Mouse (Mus musculus): ENCODE measurements at regions not wholly inside any gene's neighbourhood (a gene's known extent, or its start where the extent isn't known, plus 50 kb on each side); places are given as distances from the start of the nearest gene placed in this dataset.

DNA sequence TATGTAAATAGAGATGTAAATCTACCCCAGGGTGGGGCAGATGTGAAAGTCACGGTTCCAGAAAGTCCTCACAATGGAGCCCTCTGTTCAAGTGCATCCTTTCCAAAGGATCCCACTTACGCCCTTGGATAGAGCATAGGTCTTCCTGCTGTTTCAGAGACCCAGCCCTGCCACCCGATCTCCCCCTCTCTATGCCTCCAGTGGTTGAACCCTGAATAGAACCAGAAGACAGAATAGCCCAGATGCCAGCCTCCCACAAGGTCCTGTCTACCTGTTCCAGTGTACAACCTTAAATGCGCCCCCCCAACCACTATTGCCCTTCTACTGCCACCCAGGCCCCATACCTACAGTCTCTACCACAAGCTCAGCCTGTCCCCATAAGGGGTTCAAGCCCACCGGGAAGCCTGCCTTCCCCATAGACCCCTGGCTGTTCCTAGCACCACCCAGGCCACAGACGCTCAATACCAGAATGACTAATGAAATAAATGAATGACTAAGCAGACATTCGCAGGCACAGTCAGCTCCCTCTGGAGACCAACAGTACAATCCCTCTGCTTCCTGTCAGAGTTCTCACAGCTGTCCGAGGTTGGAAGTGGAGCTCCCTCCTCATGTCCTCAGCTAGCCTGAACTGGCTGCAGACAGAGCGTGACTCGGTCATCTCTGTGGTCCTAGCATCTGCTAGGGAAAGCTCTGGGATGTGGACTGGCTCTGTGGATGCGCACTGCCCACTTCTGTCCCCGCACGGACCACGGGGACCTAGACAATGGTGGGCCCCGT is 133.4 kb upstream of the 1600014C23Rik start:
- no peak for DNase-seq (ENCODE audit: low read depth, low spot score)

DNA sequence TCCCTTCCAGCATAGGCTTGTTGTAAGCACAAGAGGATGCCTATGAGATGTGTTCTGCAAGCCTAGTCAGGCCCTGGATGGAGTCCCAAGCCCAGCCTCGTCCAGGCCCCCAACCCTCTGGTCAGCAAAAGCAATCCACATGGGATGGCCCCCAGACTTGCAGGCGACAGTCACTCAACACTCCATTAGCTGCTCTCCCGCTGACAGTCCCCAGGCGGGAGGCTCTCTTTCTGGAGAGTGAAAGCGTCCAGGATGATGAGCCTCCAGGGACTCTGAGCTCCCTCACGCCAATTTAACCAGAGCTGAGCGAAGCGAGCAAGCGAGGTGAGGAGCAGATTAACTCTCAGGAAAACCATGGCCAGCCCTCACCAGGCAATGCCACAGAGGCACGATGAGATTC is 132.7 kb upstream of the 1600014C23Rik start:
- DNase-seq (ENCODE audit: low read depth, low spot score) = no peak

DNA sequence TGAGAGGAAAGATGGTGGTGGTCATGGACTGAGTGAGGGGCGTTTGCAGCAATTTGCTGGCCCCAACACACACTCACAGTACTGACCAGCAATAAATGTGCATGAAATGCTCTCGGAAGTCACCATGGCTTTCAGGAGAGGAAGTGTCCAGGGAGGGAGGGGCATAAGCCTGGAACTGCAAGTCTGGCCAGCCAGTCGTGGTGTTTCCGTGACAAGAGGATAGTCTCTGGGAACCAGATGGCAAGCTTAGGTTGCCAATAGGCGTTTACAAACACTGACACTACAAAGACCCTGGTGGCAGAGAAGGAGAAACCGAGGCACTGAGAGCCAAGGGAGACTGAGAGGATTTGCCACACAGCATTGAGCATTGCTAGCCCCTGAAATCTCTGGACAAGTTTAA is 132.3 kb upstream of the 1600014C23Rik start:
- DNase-seq (ENCODE audit: low read depth, low spot score) = no peak

DNA sequence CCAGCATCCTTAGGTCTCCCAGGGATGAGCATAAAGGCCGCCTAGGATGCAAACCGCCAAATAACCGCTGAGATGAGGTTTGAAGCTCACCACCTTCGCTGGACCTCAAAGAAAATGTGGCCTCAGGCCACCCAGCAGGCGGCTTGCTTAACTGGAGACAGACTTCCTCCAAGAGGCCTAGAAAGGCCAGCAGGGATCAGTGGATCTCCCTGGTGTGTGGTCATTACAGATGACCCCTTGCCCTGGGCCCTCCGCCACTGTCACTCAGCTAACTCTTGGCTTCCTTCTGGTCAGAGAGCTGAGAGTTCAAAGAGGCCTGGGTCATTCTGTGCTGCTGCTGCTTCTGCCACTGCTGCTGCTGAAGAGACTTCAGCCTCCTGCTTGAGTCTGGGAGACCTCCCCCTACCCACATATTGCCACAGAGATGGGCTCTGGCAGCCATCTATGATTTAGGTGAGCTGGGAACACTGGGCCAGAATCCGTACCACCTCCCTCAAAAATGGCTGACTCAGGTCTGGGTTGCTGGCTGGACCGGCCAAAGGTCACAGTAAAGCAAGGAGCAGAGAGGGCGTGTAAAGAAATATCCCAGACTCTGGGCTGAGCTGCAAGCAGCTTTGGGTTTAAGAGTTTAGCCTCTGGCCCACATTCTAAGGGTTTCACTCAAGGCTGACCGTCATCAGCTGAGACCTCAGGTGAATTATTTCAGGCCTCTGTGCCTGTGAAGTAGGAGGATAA is 130.0 kb upstream of the 1600014C23Rik start:
- no peak for DNase-seq (ENCODE audit: low read depth, low spot score)

DNA sequence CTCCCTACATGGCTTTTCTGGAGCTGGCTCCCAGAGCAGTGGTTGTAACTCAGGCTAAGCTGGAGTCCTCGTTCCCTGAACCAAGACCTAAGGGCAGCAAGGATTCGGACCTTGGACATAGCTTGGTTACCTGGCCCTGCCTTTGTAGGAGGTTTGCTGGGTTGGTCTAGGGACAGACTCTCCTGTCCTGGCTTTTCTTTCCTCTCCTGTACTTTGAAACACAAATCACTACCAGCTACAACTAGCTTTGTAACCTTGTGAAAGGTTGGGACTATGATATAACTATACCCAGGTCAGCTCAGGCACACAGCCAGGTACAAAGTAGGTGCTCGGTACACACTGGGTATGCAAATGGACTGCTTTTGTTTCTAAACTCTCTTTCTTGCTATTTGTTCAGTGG is 129.4 kb upstream of the 1600014C23Rik start:
- no peak for DNase-seq (ENCODE audit: low read depth, low spot score)

DNA sequence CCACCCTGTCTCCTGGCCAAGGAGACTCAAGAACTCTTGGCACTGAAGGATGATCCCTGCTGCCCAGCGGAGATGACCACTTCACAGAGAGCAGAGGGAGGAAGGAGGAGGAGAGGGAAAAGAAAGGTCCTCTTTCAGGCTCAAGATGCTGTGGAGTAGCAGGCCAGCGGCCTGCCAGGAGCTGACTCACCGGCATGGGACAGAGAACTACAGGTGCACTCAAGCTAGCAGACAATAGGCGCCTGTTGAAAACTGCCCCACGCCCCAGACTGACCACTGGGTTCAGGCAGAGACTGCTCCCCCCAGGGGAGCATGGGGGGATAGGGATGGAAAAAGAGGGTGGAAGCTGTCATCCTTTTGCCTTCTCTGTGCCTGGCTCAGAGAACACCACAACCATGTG is 125.8 kb upstream of the 1600014C23Rik start:
- no peak for DNase-seq (ENCODE audit: low read depth, low spot score)

DNA sequence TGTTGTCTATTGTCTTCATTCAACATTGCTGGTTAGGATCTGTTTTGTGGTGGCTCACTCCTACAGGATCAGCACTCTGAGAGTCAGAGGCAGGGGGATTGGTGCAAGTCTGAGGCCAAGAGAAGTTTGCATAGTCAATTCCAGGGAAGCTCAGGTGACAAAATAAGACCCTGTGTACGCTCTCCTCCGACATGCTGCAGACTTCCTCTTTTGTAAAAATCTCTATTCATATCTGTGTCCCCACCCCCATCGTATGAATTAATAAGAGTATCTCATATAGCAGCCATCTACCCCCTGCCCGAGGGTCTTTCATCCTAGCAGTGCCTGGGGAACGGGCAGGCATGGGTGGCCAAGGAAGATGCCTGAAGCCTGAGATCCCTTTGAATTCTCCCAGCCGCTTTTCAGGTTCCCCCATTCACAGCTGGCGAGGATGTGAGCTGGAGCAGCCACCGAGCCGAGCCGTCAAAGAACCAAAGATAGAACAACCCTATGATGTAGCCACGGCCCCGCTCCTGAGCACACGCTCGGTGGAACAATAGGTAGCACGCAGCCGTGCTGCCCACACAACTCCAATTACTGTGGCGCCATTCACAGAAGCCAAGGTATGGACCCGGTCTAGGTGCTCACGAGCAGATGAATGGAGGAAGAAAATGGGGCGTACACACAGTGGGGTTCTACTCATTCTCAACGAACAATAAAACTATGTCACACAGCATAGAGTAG is 120.4 kb upstream of the 1600014C23Rik start:
- no peak for DNase-seq (ENCODE audit: low read depth, low spot score)

DNA sequence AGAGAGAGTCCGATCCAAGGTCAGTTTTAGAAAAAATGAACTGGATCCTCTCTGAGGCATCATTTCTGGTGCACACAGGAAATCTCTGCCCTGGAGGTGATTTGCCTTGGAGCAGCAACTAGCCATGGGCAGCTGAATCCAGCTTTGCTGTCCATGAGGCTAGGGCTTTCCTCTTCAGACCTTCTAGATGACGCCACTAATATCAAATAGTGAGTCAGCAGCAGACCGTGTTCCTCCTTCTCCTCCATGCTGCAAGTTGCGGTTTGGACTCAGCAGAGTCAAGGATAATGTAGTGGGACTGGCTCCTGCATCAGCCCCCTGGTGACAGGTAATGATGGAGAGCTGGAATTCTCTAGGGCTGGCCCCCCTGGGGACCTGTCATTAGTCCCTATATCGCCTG is 118.8 kb upstream of the 1600014C23Rik start:
- no peak for DNase-seq (ENCODE audit: low read depth, low spot score)

DNA sequence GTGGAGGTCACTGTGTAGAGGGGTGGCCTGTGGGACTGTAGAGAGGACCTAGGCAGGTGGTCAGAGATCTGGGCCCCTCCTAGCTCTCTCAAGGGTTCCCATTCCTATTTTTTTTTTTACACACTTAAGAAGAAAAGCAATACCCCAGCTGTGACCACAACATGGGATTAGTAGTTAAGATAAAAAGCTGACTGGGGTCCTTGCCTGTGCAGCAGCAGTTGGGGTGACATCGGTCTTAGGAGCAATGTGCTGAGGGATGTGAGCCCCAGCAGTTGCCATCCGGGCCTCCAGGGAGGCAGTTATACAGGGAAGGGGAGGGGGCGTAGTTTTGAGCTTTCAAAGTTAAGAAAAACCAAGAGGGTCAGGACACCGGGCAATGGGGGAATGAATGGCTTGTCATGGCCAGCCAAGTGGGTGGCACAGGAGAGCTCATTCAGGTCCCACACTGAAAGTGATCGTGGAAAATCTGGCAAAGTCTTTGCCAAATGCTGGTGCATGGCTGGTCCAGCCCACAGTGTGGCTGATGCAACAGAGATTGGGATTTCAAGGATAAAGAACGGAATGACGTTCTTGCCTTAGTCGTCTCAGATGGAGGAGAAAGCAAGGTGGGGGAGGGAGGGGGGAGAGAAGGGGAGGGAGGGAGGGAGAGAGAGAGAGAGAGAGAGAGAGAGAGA is 118.2 kb upstream of the 1600014C23Rik start:
- no peak for DNase-seq (ENCODE audit: low read depth, low spot score)

DNA sequence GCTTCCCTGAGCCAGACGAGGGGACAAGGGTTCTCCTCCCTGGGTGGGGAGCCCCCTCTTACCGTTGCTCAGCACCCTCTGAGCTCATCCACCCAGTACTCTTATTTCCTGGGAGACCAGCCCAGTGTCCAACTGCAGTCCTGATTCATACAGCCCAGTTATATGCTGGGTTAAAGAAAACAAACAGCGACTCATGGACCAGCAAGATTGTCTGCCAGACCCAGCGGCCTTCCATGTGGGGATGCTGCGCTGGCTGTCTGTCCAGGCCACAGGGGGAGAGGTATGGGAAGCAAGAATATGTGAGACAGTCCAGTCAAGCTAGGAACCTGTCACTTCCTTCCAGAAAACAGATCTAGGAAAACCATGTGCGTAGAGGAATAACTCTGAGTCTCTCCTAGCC is 117.3 kb upstream of the 1600014C23Rik start:
- DNase-seq (ENCODE audit: low read depth, low spot score) = no peak

DNA sequence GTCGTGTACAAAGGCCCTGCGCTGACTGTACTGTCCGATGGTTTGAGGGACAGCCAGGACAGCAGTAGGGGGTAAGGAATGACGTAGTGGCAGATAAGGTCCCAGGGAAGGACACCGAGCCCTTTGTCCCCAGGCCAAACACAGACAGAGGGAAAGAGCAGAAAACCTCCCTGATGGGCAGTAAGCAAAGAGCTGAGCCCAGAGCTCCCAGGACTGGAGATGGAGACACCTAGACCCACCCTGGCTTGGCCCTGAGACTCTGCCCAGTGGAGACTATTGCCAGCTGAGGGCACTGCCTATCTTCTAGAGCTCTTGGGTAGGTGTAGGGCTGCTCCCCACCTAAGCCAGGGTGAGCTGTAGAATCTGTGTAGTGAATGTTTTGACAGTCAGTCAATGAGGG is 116.5 kb upstream of the 1600014C23Rik start:
- no peak for DNase-seq (ENCODE audit: low read depth, low spot score)

DNA sequence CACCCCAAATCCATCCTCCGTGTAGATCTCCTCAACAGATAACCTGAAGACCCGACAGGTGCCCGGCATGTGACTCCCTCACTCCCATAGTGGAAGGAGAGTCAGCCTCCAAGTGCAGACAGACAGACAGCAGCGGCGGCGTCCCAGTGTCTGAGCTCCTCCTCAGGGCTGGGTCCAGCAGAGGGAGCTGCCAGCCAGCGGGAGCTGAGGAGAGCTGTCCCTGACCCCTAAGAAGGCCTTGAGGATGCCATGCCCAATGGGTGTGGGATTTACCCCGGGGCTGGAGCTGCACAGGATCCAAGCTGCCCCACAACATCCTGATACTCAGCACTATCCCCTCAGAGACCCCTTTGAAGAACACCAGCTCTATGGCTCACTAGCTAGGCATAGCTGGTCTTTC is 115.0 kb upstream of the 1600014C23Rik start:
- no peak for DNase-seq (ENCODE audit: low read depth, low spot score)

DNA sequence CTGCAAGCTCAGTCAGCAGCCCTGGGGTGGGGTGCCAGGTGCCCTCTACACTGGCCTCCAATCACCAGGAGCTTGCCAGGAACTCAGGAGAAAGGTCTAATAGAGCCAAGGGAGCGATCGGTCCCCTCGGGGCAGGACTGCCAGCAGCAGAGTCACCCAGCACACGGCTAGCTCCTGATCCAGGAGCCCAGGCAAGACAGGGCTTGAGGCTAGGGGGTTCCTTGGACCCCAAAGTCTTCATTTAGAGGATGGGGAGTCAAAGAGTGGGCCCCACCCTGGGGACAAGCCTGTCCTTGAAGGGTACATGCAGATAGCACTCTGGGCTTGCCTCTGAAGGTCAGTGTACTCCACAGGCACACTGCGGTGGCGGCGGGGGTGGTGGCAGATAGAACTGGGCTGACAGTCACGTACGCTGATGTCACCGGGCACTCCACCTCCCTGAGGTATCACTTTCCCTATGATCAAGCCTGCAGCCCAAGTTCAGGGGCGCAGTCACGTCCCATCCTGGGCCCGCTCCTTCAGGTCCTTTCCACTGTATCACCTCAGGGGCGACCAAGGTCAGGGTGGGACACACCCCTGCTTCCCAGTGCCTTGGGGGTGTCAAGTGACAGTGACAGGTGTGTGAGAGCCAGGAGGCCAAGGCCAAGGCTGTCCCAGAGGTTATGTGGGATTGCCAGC is 114.2 kb upstream of the 1600014C23Rik start:
- DNase-seq (ENCODE audit: low read depth, low spot score) = no peak

DNA sequence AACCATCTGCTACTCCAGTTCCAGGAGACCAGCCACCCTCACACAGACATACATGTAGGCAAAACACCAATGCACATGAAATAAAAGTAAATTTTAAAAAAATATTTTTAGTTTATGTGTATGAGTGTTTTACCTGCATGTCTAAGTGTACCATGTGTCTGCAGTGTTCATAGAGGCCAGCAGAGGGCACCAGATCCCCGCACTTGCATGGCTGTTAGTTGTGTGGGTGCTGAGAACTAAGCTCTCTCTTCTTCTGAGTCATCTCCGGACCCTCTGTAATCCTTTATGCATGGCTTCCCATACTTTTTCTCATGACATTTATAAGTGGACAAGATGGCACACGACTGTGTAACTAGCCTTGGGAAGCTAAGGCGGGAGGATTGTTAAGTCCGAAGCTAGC is 112.2 kb upstream of the 1600014C23Rik start:
- no peak for DNase-seq (ENCODE audit: low read depth, low spot score)

DNA sequence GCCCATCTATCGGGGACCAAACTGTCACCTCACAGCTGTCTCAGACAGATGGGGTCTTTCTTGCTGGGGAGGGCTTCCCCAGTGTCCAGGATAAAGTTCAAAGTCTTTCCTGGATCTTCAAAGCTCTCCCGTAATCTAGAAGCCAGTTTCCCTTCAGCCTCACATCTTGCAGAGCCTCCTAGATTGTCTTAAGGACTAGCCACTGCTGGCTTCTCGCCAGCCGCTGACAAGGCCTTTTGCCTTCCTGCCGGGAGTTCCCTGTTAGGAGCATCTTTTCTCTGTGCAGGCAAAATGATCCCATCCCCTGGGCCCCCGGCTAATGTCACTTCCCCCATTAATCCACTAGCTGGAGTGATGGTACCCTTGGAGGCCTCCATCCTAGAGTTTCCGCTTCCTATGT is 103.1 kb upstream of the 1600014C23Rik start:
- no peak for DNase-seq (ENCODE audit: low read depth, low spot score)

DNA sequence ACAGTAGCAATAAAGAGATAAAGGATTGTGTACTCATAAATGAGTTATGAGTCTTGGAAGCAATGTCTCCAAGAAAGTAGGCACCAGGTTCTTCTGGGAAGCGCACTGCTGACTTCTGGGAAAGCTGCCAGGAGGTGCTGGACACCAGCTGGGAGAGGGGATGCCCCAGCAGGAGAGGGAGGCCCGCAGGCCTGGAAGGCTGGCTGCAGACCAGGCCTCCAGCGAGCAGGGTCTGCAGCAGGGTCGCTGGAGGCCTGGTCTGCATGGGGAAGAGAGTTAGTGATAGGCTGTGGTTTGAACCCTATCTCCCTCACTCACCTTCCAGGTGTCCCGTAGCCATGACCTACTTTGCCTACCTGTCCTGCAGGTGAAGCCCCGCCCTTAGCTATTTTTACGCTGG is 102.6 kb upstream of the 1600014C23Rik start:
- DNase-seq (ENCODE audit: low read depth, low spot score) = no peak

DNA sequence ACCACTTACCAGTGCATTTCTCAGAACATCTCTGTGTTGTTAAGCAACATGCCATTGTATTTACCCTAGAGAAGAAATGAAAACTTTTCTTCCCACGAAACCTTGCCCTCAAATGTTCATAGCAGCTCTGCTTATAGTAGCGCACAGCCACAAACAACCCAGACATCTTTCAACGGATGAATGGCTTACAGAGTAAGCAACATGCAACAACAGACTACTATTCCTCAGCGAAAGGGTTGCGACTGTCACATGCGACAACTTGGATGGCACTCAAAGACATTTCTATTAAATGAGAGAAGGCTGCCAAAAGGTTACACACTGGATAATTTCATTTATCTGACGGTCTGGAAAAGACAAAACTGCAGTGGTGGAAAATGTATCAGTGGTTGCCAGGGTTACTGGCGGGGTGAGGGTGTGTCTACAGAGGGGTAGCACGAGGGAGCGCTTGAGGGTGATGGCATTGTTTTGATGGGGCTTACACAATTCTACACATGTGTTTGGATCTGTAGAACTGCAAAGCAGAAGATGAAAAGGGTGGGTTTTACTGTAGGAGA is 101.0 kb upstream of the 1600014C23Rik start:
- DNase-seq (ENCODE audit: low read depth, low spot score) = no peak

DNA sequence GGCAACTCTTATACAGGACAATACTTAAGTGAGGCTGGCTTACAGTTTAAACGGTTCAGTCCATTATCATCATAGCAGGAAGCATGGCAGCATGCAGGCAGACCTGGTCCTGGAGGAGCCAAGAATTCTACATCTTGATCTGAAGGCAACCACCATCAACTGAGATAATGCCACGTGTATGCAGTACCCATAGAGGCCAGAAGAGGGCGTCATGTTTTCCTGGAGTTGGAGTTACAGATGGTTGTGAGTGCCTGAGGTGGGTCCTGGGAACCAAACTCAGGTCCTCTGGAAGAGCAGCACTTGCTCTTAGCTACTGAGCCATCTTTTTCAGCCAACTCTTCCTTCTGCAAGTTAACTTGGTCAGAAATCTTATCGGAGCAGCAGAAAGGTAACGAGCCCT is 96.7 kb upstream of the 1600014C23Rik start:
- no peak for DNase-seq (ENCODE audit: low read depth, low spot score)

DNA sequence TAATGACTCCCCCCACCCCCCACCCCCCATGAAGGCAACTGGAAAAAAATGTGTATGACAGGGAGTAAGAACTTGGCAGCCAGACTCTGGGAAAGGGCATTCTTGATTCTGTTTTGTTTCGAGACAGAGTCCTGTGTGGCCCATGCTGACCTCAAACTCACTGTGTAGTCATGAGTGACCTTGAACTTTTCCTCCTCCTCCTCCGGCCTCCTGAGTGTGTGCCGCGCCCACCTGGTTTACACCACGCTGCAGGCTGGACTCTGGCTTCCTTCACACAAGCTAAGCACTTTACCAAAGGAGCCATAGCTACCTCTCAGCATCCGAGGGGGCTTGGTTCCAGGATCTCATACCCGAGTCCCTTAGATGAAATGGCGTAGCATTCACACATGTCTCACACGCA is 95.9 kb upstream of the 1600014C23Rik start:
- no peak for DNase-seq (ENCODE audit: low read depth, low spot score)

DNA sequence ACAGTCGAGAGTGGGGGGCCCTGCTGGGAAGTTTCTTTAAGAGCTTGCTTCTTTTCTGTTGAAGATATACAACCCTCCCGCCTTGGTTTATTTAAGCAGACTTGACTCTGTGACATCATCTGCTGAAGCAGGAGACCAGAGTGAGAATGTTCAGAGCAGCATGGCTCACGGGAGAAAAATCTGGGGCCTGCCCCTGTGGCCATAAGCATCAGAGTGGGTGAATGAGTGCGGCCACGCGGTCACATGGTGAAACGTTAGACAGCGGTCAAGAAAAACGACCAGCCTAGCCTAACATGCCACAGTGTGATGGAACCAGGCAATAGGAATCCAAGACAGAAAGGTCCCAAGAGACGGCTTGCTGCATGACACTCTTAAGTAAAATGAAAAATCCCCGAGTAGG is 95.2 kb upstream of the 1600014C23Rik start:
- no peak for DNase-seq (ENCODE audit: low read depth, low spot score)

DNA sequence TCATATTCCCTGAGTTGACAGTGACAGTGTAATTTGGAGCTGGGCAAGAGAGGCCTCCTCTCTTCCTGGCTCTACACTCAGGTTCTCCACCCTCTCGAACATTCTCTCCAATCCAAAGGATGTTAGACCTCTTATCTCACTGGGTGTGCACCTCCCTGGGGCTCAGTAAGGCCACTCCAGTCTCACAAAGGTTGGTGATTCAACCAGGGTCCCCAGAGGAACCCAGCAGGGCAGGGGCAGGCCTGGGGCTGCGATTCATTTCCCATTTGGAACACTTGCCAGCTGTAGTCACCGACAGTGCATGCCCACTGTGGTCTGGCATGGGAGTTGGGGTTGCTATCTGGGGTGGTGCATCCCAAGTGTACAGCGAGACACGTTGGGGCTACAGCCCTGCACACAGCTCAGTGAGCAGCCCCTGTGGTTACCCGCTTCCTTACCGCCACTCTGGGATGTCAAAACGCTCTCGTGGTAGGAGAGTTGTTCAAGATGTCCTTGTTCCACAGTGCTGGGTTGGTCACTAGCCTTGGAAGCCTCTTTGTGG is 94.7 kb upstream of the 1600014C23Rik start:
- DNase-seq (ENCODE audit: low read depth, low spot score) = no peak

Data from retina, postnatal 7 days (tissue).